ENCODE assay signal across 13 mouse cellular contexts in the genomic region with DNA sequence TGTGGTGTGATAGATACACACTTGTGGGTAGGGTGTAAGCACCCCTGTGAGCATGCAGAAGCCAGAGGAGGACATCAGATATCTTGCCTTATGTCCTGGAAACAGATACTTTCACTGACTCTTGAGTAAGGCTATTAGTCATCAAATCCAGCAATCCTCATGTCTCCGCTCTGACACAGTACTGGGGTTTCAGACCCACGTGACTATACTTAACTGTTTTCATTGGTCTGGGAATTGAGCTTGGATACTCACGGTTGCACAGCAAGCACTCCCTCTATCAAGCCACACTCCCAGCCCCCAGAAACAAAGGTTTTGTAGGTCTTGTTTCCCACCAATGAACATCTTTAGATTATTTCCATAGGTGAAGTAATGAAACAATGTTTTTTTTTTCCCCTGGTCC. TPM values are rescaled to one million over a fixed set of nuclear protein-coding genes. Genes with fewer than 3 reads are reported as not detected.
"Had no signal": no experiment of that assay in that cellular context is flagged by ENCODE, and none has a peak within 500 bp of the region (broad histone marks: within the 10 kb centered on the region; RNA-seq: fewer than 3 reads in every experiment).

No protein-coding gene starts in this region.

- H3K4me2 ChIP-seq: limb, embryonic 15.5 days; stomach, embryonic 15.5 days had no signal

- H3K36me3 ChIP-seq: limb, embryonic 15.5 days; midbrain, embryonic 10.5 days; stomach, embryonic 15.5 days had no signal

- H3K4me1 ChIP-seq: midbrain, embryonic 10.5 days; stomach, embryonic 15.5 days had no signal

- H3K9ac ChIP-seq: limb, embryonic 15.5 days; liver, embryonic 14.5 days; stomach, embryonic 15.5 days had no signal

- H3K27ac ChIP-seq: left cerebral cortex, adult 2 months; limb, embryonic 15.5 days; liver, embryonic 14.5 days; midbrain, embryonic 10.5 days; stomach, embryonic 15.5 days had no signal

- H3K27me3 ChIP-seq: limb, embryonic 15.5 days; stomach, embryonic 15.5 days had no signal

- H3K9me3 ChIP-seq: limb, embryonic 15.5 days; midbrain, embryonic 10.5 days; stomach, embryonic 15.5 days had no signal

- DNase-seq: kidney, adult 8-10 months; kidney, postnatal 25 days; lung, adult 18-20 months; right cerebral cortex, postnatal 14 days; thymus, adult 2 months; thymus, postnatal 25 days had no signal

- ATAC-seq: midbrain, embryonic 16.5 days had no signal

- H3K4me3 ChIP-seq: left cerebral cortex, adult 2 months; limb, embryonic 15.5 days; midbrain, embryonic 10.5 days; stomach, embryonic 15.5 days had no signal

RNA-seq across cellular contexts. Expression of a gene that starts 56.5 kb away (rescaled TPM):
- total RNA-seq: megakaryocyte, adult 5-6 weeks had no signal
